Mouse (Mus musculus) kidney, postnatal 14 days (tissue): ENCODE measurements around the gene Cenpf.
"Not testable (repeated sequence)": the region's sequence is repeated elsewhere in the genome, so short reads cannot be mapped to it uniquely, and the experiment has no call there.

Experiments
- DNase-seq: peaks from one replicate; pipeline ENCODE4 v3.0.0; 2022; ENCODE audit warnings: mixed read lengths

The Cenpf gene

GRCm38 (mm10) chr1:189692442-189692841 lies 4.6 kb upstream of the Cenpf start:
- not testable (repeated sequence) for DNase-seq

GRCm38 (mm10) chr1:189689050-189689833 lies 1.4 kb upstream of the Cenpf start:
- DNase-seq = no peak

- no peak for DNase-seq
Observed at GRCm38 (mm10) chr1:189688388-189688750, 483 bp upstream of the Cenpf start.

- DNase-seq = no peak
Observed at GRCm38 (mm10) chr1:189686025-189686424, 1.9 kb downstream of the Cenpf start.

- no peak for DNase-seq
Observed at GRCm38 (mm10) chr1:189684786-189685415, 3.0 kb downstream of the Cenpf start.

- DNase-seq = no peak
Observed at GRCm38 (mm10) chr1:189679555-189679954, 8.3 kb downstream of the Cenpf start.

- no peak for DNase-seq
Observed at GRCm38 (mm10) chr1:189675953-189676352, 11.9 kb downstream of the Cenpf start.

- DNase-seq = peak; percentile 57
Observed at GRCm38 (mm10) chr1:189675421-189675820, 12.5 kb downstream of the Cenpf start.

- DNase-seq = no peak
Observed at GRCm38 (mm10) chr1:189665966-189666365, 21.9 kb downstream of the Cenpf start.

GRCm38 (mm10) chr1:189664873-189665144 lies 23.1 kb downstream of the Cenpf start:
- DNase-seq = no peak

GRCm38 (mm10) chr1:189664061-189664872 lies 23.6 kb downstream of the Cenpf start:
- DNase-seq = no peak

- no peak for DNase-seq
Observed at GRCm38 (mm10) chr1:189663437-189663836, 24.4 kb downstream of the Cenpf start.

- peak; percentile 52 for DNase-seq
Observed at GRCm38 (mm10) chr1:189661856-189662255, 26.0 kb downstream of the Cenpf start.

GRCm38 (mm10) chr1:189657406-189657805 lies 30.5 kb downstream of the Cenpf start:
- DNase-seq = no peak

GRCm38 (mm10) chr1:189653746-189654145 lies 34.1 kb downstream of the Cenpf start:
- no peak for DNase-seq

- DNase-seq = no peak
Observed at GRCm38 (mm10) chr1:189646597-189646996, 41.3 kb downstream of the Cenpf start.

- no peak for DNase-seq
Observed at GRCm38 (mm10) chr1:189645371-189645770, 42.5 kb downstream of the Cenpf start.

GRCm38 (mm10) chr1:189644700-189645345 lies 43.1 kb downstream of the Cenpf start:
- DNase-seq = no peak

GRCm38 (mm10) chr1:189639581-189639980 lies 48.3 kb downstream of the Cenpf start:
- no peak for DNase-seq

GRCm38 (mm10) chr1:189633791-189634190 lies 54.1 kb downstream of the Cenpf start:
- no peak for DNase-seq

GRCm38 (mm10) chr1:189631906-189632675 lies 55.8 kb downstream of the Cenpf start:
- no peak for DNase-seq

GRCm38 (mm10) chr1:189630026-189630425 lies 57.9 kb downstream of the Cenpf start:
- no peak for DNase-seq
